Mouse (Mus musculus) monocyte, adult 5-6 weeks (primary cell): ENCODE measurements around the gene Prdm4. TPM values are rescaled to one million over a fixed set of nuclear protein-coding genes. Genes with fewer than 3 reads are reported as not detected.

Source experiments
- ATAC-seq: fragments of 153-309, 156-312 bp; replicated peaks from 2 replicates; pipeline ENCODE4 v1.8.0; 2017; ENCODE audit warnings: mild to moderate bottlenecking; ENCODE audit not compliant: low TSS enrichment, insufficient number of reproducible peaks, severe bottlenecking, poor library complexity, low FRiP score
- total RNA-seq: library from RNA; stranded (forward); fragments of 200-1000, 200-491, 200-594 nt; gene quantifications from 3 replicates; pipeline ENCODE4 v1.2.3, GENCODE M21; 2017

Prdm4 gene
- 31.5 to 47.4 TPM (median 47.1 TPM) in 3 replicates for total RNA-seq

- peak; percentile 98 for ATAC-seq
Measured at GRCm38 (mm10) chr10:85916498-85917309, at the start of gene Prdm4. Prdm4 (minus strand) TSS chr10:85917142.

GRCm38 (mm10) chr10:85966476-85966875, 49.5 kb upstream of the Prdm4 start:
- no peak for ATAC-seq

GRCm38 (mm10) chr10:85964316-85964715, 47.4 kb upstream of the Prdm4 start:
- ATAC-seq, result no peak

GRCm38 (mm10) chr10:85962897-85963296, 46.0 kb upstream of the Prdm4 start:
- ATAC-seq, result no peak

GRCm38 (mm10) chr10:85957464-85957950, 40.6 kb upstream of the Prdm4 start, which contains the start of gene Rtcb:
Rtcb (minus strand) TSS chr10:85957823.
- ATAC-seq, result peak; percentile 90

- no peak for ATAC-seq
Measured at GRCm38 (mm10) chr10:85956871-85957419, 40.0 kb upstream of the Prdm4 start.

GRCm38 (mm10) chr10:85954429-85954828, 37.5 kb upstream of the Prdm4 start:
- ATAC-seq, result no peak

GRCm38 (mm10) chr10:85953401-85953800, 36.5 kb upstream of the Prdm4 start:
- no peak for ATAC-seq

GRCm38 (mm10) chr10:85951765-85952443, 35.0 kb upstream of the Prdm4 start:
- ATAC-seq, result no peak; the same call in 1 of the 2 replicates

GRCm38 (mm10) chr10:85948483-85949196, 31.7 kb upstream of the Prdm4 start:
- ATAC-seq, result no peak

- no peak for ATAC-seq
Measured at GRCm38 (mm10) chr10:85936280-85936965, 19.5 kb upstream of the Prdm4 start.

- no peak for ATAC-seq
Measured at GRCm38 (mm10) chr10:85929962-85930361, 13.0 kb upstream of the Prdm4 start.

GRCm38 (mm10) chr10:85929208-85929591, 12.3 kb upstream of the Prdm4 start:
- no peak for ATAC-seq

GRCm38 (mm10) chr10:85928499-85929207, 11.7 kb upstream of the Prdm4 start:
- no peak; the same call in 1 of the 2 replicates for ATAC-seq

- no peak for ATAC-seq
Measured at GRCm38 (mm10) chr10:85927676-85928445, 10.9 kb upstream of the Prdm4 start, which contains the start of gene Ascl4. Ascl4 (plus strand) TSS chr10:85927681.

- ATAC-seq, result no peak
Measured at GRCm38 (mm10) chr10:85879886-85880486, 37.0 kb downstream of the Prdm4 start.

- ATAC-seq, result no peak
Measured at GRCm38 (mm10) chr10:85875812-85876211, 41.1 kb downstream of the Prdm4 start.
